Mouse (Mus musculus): ENCODE measurements around the gene Tmprss6.

Tmprss6 gene

DNA sequence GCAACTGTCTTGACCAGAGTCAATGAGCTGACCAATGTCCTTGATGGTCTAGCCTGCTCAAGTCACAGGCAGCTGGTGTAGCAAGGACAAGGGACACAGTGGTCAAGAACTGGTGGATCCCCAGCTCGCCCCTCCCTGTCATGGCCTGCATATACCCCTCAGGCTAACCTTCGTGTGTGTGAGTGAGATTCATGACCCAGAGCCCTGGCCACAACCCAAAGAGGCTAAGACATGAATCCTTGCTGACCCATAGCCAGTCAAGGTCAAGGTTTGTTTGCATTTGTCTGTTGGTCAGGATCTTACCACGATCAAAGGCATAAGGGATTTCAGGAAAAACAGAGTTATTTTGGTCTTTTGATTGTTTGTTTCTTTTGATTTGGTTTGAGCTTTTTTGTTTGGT lies 14.1 kb upstream of the Tmprss6 start:
- DNase-seq (ENCODE audit: low spot score) = no peak

DNA sequence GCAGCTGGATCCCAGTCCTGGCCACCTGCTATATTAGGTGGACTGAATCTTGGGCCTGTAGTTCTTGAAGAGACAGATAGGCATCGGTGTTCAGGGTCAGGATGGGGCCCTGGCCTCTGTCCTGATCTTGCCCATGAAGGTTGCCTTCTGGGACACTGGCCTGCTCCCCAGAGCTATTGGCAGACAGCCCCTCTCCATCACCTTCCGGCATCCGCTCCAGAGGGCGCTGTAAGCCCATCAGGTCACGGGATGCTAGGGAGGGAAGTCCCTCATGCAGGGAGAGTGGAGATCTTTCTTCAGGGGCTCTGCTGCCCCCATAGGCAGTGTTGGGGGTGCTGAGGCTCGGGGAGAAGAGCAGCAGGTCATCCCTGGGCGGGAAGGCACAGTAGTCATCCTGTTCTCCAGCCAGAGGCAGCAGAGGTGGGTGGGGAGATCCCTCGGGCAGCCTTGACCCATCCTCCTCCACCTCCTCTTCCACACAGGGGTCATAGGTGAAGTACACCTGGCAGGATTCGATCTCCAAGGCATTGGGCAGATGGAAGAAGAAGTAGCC lies 13.1 kb upstream of the Tmprss6 start:
- no peak for DNase-seq (ENCODE audit: low spot score)

DNA sequence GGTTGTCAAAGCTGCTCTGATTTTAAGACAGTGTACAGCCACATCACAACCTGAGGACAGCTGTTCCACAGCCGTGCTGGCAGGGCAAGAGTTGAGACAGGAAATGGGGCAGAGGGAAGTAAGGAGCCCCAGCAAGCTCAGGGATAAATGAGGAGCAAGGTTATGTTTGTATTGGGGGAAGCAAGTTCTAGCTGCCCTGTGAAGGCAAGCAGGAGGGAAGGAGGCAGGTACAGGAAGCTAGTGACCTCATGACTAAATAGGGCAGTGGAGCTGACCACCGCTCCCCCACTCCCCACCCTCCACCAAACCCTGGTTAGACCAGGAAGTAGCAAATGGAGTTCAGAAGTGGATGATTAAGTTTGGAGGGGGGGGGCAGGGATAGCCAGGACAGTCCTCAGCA lies 12.6 kb upstream of the Tmprss6 start:
- DNase-seq (ENCODE audit: low spot score) = no peak

DNA sequence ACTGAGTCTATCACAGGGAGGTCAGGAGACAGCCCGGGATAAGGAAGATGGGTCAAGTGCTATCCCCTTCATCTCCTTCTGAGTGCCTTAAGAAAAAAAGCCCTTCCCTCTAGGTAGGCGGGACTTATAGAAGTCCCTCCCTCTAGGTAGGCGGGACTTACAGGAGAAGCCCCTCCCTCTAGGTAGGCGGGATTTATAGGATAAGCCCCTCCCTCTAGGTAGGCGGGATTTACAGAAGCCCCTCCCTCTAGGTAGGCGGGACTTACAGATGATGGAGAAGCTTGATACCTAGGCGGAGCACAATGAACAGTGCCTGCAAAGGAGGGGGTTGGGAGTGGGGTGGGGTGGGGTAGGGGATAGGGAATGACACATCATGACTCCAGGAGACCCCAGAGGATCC lies 11.7 kb upstream of the Tmprss6 start:
- DNase-seq (ENCODE audit: low spot score) = no peak

DNA sequence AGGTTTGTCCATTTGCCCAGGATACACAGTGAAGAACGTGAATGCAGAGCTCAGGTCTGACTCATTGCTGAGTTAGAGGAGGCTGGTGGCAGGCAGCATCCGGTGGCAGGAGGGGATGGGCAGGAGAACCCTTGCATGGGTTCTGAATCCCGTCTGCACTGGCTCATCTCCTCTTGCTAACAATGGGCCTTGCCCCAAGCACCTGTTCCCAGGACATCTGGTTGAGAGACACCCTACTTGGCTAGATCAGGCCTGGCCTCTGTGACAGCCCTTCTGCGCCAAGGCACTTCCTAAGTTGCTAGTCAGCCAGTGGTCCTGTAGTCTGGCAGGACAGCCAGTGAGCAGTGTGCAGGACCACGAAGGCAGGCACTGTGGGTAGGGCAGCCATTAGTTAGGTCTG lies 11.0 kb upstream of the Tmprss6 start:
- DNase-seq (ENCODE audit: low spot score) = no peak

DNA sequence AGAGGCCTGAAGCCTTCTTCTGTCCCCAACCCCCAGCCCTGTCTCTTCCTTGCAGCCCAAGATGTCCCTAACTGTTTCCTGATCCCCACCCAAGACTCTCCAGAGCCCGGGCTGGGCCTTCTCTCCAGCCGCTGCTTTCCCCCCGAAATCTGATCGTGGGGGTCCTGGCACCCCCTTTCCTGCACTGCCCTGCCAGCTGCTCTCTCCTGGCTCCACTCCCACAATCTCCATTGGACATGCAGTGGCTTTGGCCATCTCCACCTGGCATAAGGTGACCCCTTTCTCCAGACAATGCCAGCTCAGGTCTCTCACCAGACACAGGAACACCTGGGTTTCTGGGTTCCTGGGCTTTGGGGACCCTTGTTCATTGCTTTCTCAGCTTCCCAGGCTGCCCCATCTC lies 9.6 kb upstream of the Tmprss6 start:
- DNase-seq (ENCODE audit: low spot score) = no peak

DNA sequence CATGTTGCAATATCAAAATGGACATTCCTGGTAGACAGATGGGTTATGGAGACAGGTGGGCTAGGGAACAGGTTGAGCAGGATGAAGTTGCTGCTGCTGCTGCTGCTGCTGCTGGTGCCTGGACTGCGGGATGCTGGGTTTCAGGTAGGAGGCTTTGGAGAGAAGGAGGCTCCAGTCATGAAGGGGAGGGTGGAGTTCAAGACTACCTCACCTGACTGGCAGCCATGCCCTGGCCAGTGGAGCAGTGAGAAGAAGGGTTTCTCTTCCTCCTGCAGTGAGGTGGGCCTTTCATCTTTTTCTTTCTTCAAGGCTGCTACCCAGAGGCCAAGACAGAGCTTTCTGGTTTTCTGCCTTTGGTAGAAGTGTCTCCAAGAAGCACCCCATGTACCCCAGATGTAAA lies 8.4 kb upstream of the Tmprss6 start:
- no peak for DNase-seq (ENCODE audit: low spot score)

DNA sequence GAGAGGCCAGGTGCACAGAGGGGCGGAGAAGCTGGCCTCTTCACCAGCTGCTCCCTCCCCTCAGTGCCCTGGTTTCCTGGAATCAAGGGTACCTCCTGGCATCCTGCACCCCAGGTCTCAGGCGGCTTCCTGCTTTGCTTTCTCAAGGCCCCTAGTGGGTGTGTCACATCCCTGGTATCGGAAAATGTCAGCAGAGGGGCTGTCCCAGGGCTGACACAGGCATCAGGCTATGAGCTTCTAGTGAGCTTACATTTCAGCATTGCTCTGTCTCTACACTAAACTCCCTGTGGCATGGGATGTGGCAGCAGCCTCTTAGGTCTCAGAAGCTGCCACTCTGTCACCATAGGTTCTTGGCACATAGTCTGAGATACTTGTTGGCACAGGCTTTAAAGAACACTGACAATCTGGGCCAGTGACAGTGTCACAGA lies 7.2 kb upstream of the Tmprss6 start:
- no peak for DNase-seq (ENCODE audit: low spot score)

DNA sequence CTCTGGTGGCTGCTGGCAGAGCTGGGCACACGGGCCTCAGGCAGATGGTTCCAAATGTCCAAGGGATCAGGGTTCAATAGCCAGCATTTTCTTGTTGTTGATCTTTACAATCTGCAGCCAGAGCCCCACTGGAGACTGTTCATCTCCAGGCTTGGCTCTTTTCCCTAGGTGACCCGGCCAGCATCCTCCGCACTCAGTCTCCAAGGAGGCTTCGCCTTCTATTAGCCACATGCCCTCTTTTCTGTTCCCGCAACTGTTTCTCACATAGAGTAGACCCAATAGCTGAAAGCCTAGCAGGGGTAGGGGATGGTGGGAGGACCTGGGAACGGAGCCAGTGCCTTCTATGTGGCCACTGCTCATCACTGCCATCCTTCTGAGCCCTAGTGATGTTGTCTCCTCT lies 5.0 kb upstream of the Tmprss6 start:
- no peak for DNase-seq (ENCODE audit: low spot score)

DNA sequence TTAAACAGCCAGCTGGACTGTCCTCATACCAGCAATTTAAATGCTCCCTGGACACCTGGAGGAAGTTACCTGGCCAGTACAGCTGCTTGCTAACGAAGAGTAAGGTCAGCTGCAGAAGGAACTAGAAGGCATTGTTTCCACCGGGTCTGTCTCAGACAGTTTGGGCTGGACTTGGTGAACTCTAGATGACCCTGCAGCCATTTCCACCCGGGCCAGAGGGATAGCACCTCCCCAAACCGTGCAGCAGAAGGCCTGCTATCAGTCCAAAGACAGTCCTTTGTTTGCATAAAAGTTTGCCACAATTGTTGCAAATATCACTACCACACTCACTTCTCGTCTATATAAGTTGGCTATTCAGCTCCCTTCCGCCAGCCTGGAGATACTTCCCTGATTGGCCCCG lies 3.5 kb upstream of the Tmprss6 start:
- no peak for DNase-seq (ENCODE audit: low spot score)

DNA sequence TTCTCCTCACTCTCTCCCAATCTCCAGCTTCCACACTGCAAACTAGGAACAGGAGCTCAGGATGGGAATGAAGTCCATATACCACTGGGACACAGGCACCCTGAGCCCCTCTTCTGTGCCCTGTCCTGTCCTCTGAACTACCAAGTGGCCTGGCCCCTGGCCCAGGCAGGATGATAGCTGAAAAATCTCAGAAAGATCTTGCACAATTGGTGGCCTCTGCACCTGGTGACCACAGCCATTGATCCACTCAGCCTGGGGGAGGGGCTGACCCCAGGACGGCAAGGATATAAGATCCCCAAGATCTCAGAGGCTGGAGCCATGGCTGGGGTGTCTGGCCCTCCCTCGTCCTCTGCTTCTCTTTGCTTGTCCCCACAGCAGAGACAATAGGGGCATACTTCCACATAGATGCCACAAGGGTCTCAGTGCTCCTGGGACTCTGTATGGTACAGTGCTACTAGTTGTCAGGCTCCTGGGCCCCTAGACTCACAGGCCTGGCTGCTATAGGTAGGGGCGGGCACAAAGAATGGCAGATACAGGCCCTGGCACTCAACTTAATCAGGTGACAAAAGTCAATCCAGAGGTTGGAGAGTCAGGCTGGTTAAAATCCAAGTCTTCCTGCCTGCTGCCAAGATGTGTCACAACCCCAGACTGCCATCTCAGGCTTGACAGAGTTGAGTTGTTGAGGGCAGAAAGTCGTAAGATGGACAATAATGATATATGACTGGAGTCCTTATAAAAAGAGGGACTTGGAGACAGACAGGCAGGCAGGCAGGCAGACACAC lies 2.3 kb upstream of the Tmprss6 start:
- DNase-seq (ENCODE audit: low spot score) = no peak

DNA sequence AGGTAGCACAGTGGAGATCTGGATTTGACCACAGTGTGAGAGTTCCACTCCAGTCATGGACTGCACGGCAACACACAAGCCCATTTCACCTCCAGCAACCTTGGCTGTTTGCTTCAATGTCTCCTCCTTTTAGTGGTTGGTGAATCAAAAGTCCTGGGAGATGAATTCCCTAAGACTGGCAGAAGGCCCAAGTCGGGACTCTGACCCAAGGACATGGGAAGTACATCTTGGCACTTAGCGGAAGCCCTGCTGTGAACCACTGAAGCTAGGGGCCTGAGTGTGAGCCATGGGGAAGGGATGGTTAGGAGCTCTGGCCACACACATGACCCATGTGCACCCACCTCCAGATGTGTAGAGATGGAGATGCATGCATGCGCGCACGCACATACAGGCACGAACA lies 864 bp downstream of the Tmprss6 start:
- DNase-seq (ENCODE audit: low spot score) = no peak

DNA sequence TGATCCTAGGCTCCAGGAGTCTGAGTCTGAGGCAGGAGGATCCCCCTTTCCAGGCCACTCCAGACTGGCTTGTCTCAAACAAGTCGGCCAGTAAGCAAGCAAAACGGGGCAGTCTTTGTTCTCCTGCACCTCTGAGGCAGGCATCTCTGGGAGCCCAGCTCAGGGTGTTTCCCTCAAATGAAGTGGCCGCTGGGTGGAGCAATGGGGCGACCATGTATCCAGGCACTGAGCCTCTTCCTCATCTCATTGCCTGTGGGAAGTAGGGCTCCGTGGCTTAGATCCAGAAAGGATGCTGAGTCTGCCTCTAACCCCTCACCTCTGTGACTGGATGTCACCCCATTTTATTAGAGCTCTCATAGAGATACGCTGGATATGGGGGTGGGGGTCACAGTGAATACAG lies 1.6 kb downstream of the Tmprss6 start:
- DNase-seq (ENCODE audit: low spot score) = no peak

DNA sequence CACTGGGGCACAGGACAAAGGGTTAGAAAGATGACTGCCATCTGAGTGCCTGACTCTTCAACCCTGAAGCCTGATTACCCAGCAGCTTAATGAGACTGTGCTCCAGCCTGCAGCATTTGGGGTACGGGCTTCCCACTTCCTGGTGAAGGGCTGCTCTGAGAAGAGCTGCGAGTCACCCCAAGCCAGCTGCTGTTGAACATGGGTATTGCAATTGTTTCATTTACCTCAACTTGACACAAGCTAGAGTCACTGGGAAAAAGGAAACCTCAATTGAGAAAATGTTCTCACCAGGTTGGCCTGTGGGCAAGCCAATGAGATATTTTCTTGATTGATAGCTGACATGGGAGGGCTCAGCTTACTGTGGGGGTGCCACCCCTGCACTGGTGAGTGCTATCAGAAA lies 5.5 kb downstream of the Tmprss6 start:
- no peak for DNase-seq (ENCODE audit: low spot score)

DNA sequence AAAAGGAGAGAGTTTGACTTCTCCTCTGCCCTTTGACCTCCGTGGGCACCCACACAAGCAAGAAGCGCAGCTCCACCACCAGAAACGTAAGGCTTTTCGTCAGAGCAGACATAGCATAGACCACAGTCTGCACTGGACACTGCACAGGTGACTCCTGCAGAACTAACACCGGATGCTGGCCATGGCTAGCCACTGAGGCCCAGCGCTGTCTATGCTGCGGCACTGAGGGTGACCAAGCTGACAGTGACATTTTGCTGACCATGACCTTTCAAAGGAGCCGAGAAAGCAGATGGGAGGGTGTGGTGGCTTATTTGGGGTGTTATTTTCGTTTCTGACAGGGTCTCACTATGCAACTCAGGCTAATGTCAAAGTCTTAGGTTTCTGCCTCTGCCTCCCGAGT lies 11.2 kb downstream of the Tmprss6 start:
- DNase-seq (ENCODE audit: low spot score) = no peak

DNA sequence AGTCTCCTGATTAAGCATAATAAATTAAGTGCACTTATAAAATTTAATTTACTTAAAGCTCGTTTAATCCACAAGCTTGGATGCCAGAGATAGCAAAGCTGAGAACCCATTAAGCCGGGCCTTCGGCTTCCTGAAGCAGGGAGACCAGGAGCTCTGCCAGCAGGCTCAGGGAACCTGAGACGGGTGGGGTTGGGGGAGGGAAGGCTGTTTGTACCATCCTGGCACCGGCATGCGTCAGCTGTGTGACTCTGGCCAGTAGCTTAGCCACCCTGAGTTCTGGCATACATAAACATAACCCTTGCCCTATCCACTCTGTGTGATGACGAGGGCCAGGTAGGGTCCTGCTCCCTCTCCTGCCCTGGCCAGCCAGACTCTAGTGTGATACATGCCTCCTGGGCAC lies 12.4 kb downstream of the Tmprss6 start:
- DNase-seq (ENCODE audit: low spot score) = no peak

DNA sequence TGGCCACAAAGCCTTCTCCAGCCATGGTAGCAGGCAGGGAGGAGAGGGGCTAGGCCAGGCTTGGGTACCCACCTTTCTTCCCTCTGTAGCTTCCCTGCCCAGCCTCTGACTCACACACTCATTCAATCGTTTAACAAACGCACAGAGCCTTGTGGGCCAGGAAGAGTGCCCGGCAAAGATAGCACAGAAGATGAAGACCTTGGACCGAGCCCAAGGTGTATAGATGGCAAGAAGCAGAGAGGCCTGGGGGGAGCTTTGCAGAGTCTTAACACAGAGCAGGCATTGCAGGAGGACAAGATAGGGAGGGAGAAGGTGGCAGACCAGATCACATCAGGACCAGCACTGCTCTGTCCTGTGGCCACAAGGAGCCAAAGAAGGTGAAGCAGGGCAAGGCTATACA lies 13.3 kb downstream of the Tmprss6 start:
- no peak for DNase-seq (ENCODE audit: low spot score)

DNA sequence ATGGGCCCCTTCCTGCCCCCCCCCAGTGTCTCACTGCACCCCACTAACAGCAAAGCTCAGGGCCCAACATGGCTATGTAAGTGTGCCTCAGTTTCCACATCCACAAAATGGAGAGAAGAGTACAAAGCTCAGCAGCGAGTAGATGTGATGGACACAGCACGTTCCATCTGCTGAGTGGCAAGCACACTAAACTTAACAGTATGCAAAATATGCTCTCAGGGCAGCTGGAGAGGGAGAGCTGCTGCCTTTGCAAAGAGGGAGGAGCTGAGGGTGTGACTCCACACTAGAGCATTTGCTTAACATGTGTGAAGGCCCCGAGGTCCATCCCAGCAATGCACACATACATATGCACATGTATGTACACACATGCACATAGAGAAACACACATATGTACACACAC lies 15.5 kb downstream of the Tmprss6 start:
- no peak for DNase-seq (ENCODE audit: low spot score)

DNA sequence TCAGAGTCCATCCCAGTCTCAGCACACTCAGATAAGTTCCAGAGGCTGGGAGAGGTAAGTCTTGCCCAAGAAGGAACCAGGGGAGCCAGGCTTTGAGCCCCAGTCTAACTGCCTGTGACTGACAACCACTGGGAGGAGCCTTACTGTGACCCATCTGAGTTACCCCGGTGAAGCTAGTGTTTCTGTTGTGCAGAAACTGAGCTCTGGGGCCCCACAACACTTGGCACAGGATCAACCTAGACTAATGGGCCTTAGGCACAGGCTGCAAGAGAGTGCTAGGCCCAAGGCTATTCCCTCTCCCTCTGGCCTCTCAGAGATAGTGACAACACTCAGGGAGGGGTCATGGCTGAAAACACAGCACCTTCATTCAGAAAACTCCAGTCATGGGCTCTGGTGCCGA lies 17.2 kb downstream of the Tmprss6 start:
- DNase-seq (ENCODE audit: low spot score) = no peak

DNA sequence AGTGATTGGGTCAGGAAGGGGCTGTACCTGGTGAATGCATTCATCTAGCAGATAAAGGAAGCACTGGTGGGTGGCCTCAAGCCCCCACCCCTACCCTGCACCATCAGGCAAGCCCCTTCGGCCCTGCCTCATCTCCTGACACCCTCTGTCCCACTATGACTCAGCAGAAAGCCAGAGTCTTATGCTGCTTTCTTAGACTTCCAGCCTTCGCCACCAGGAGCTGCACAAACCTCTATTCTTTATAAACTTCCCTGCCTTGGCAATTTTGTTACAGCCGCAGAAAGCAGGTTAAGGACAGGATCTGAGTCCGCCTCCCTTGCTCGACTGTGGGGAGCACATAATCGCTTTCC lies 18.0 kb downstream of the Tmprss6 start:
- no peak for DNase-seq (ENCODE audit: low spot score)

DNA sequence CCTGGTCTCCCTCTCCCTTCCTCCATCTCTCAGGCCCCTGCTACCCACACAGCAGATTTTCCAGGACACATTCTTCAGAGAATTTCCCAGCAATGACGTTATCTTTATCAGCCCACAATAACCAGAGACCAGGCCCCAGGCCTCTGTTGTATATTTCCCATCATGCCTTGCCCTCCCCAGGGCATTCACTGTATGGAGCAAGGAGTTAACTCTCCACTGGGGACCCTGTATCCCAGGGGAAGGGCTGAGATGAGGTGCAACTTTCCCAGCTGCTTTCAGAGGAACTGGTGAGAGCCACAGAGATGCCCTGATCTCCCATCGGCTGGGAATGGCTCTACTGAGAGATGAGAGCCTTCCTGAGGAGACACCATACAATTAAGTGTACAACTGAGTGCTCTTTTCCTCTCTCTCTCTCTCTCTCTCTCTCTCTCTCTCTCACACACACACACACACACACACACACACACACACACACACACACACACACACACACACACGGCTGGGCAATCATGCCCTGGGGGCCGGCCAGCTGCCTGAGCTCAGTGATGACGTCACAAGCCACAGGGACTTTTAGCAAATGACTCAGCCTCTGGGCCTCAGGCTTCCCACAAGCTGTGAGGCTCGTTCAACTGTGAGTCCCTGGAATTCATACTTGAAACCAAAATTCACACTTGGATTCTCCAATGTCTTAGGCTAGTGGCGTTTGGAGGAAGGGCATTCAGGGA lies 18.6 kb downstream of the Tmprss6 start:
- no peak for DNase-seq (ENCODE audit: low spot score)

DNA sequence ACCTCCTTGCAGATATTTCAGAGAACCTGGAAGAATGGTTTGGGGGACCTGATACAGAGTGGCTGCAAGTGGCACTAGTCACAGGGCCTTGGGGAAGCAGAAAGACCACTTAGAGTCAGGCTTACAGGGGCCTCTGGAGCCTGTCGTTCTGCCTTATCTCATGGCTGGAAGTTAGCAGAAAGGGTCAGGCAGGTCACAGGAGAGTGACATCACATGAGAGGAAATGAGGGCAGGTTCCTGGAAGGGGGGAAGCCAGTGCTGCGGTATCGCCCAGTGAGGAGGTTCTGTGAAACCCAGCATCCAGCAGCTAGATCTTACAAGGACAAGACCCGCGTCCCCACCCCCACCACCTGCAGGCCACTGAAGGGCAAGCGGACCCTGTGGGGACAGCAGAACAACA lies 19.3 kb downstream of the Tmprss6 start:
- DNase-seq (ENCODE audit: low spot score) = no peak

DNA sequence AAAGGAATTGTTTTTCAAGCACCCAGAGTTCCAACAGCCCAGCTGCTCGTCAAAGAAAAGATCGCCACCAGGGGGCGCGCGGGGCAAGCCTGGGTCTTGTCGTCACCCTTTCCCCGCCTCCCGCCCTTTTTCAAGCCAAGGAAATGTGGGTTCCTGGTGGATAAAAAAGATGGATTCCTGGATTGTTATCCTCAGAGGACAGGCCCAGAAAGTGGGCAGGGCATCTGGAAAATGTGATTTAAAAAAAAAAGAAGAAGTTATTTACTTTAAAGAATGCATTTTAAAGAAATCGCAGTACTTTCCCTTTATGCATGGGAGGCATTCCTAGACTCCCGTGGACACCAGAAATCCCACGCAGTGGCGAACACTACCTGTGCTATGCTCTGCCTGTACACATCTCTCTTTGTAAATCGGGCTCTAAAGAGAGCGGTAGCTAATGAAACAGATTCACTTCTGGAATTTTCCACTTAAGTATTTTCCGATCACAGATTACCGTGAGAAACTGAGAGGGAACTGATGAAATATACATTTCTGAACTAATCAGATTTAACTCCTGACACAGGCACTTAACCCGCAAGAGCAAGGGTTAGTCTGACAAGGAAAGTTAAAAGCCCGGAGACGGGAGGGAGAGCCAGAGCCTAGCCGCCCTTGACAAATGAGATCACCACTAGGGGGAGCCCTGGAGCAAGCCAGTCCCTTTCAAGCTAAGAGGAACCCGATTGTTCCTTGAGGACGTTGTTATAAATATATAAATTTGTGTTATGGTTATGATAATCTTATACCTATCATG lies 20.5 kb downstream of the Tmprss6 start:
- peak; percentile 96 for DNase-seq (ENCODE audit: low spot score)

Data from layer of hippocampus, adult 11-12 months (tissue).